Mouse (Mus musculus) neural tube, embryonic 14.5 days (tissue): ENCODE measurements around the gene Rabgap1l. TPM values are rescaled to one million over a fixed set of nuclear protein-coding genes. Genes with fewer than 3 reads are reported as not detected.
A peak's percentile ranks its signal among the peaks of the same experiment; 100 is the strongest.
"Not testable (repeated sequence)": the region's sequence is repeated elsewhere in the genome, so short reads cannot be mapped to it uniquely, and the experiment has no call there.

ENCODE experiments used
- ATAC-seq: fragments of 200-750 bp; cut with Nextera tagmentation; 2 replicates; pipeline ENCODE4 v1.8.0; 2017; ENCODE audit warnings: low read depth, mild to moderate bottlenecking, moderate TSS enrichment, moderate library complexity
- H3K27ac ChIP-seq: fragments of 300-500 bp; sonication (generic); 2 replicates; pipeline ENCODE4 v1.5.1; 2014; ENCODE audit warnings: low read depth, mild to moderate bottlenecking, control low read depth, low read length, moderate library complexity, mixed read lengths
- H3K27me3 ChIP-seq: fragments of 300-500 bp; sonication (generic); 2 replicates; pipeline ENCODE4 v1.6.1; 2014; ENCODE audit warnings: low read length; ENCODE audit not compliant: control insufficient read depth, insufficient read depth
- H3K36me3 ChIP-seq: fragments of 300-500 bp; sonication (generic); 2 replicates; pipeline ENCODE4 v1.6.1; 2014; ENCODE audit warnings: low read length, mixed read lengths; ENCODE audit not compliant: control insufficient read depth, insufficient read depth
- H3K4me1 ChIP-seq: fragments of 300-500 bp; sonication (generic); 2 replicates; pipeline ENCODE4 v1.6.1; 2014; ENCODE audit warnings: low read length; ENCODE audit not compliant: control insufficient read depth, insufficient read depth
- H3K4me2 ChIP-seq: fragments of 300-500 bp; sonication (generic); 2 replicates; pipeline ENCODE4 v1.6.1; 2014; ENCODE audit warnings: mild to moderate bottlenecking, low read depth, low read length, control low read depth
- H3K4me3 ChIP-seq: fragments of 300-500 bp; sonication (generic); 2 replicates; pipeline ENCODE4 v1.5.1; 2014; ENCODE audit warnings: low read depth, low read length, control low read depth, mixed read lengths
- H3K9ac ChIP-seq: fragments of 300-500 bp; sonication (generic); replicated peaks from 2 replicates; pipeline ENCODE4 v1.6.1; 2014; ENCODE audit warnings: low read depth, mild to moderate bottlenecking, control low read depth, low read length, mixed read lengths
- H3K9me3 ChIP-seq: fragments of 300-500 bp; sonication (generic); 2 replicates; pipeline ENCODE4 v1.6.1; 2016; ENCODE audit warnings: low read length; ENCODE audit not compliant: control insufficient read depth
- WGBS: fragments of 180-500 bp; shearing (Covaris S2); extraction: QIAGEN DNeasy Blood & Tissue Kit; methylation state at CpG from one replicate; pipeline ENCODE4 v1.1.7; 2014; 5-methylcytosine and 5-hydroxymethylcytosine counted together
- polyA plus RNA-seq: library from polyadenylated mRNA; unstranded; fragments of >200 nt; fragmentation: Nextera tagmentation; extraction: Ambion mirVana; gene quantifications from 2 replicates; pipeline ENCODE4 v1.2.1, GENCODE M21; 2014

Rabgap1l gene
- polyA plus RNA-seq, 1 experiment from 2014 or later: 61.3 TPM

- 89% methylated on average over 3 of the region's 3 CpGs for WGBS
- no peaks in the 10 kb centered on the region for H3K4me1 ChIP-seq
- no peak overlapping the region for H3K9ac ChIP-seq
- no peak overlapping the region for H3K4me3 ChIP-seq
- no peaks in the 10 kb centered on the region for H3K36me3 ChIP-seq
- no peak for ATAC-seq
- H3K27ac ChIP-seq: no peak overlapping the region
- H3K9me3 ChIP-seq: no peaks in the 10 kb centered on the region
- no peak overlapping the region for H3K4me2 ChIP-seq
- no peaks in the 10 kb centered on the region for H3K27me3 ChIP-seq
These were observed 495.3 kb downstream of the Rabgap1l start for GRCm38 (mm10) chr1:160297701-160298100.

GRCm38 (mm10) chr1:160295323-160295722 lies 497.7 kb downstream of the Rabgap1l start:
- ATAC-seq: no peak
- no peak overlapping the region for H3K4me2 ChIP-seq
- H3K9ac ChIP-seq: no peak overlapping the region
- no peak overlapping the region for H3K4me3 ChIP-seq
- no peak overlapping the region for H3K27ac ChIP-seq
- 95% methylated on average over 1 of the region's 1 CpGs for WGBS
- no peaks in the 10 kb centered on the region for H3K4me1 ChIP-seq
- H3K36me3 ChIP-seq: no peaks in the 10 kb centered on the region
- H3K27me3 ChIP-seq: no peaks in the 10 kb centered on the region
- H3K9me3 ChIP-seq: no peaks in the 10 kb centered on the region

- H3K36me3 ChIP-seq: no peaks in the 10 kb centered on the region
- H3K4me2 ChIP-seq: no peak overlapping the region
- no peak overlapping the region for H3K27ac ChIP-seq
- ATAC-seq: no peak
- no peaks in the 10 kb centered on the region for H3K9me3 ChIP-seq
- H3K4me1 ChIP-seq: no peaks in the 10 kb centered on the region
- 80% methylated on average over 3 of the region's 3 CpGs for WGBS
- H3K4me3 ChIP-seq: no peak overlapping the region
- H3K9ac ChIP-seq: no peak overlapping the region
- H3K27me3 ChIP-seq: no peaks in the 10 kb centered on the region
These were observed 499.5 kb downstream of the Rabgap1l start for GRCm38 (mm10) chr1:160293488-160293887.

GRCm38 (mm10) chr1:160292058-160292457 lies 501.0 kb downstream of the Rabgap1l start:
- no peaks in the 10 kb centered on the region for H3K36me3 ChIP-seq
- no peaks in the 10 kb centered on the region for H3K4me1 ChIP-seq
- H3K4me3 ChIP-seq: no peak overlapping the region
- 84% methylated on average over 2 of the region's 2 CpGs for WGBS
- no peak overlapping the region for H3K4me2 ChIP-seq
- no peaks in the 10 kb centered on the region for H3K9me3 ChIP-seq
- no peaks in the 10 kb centered on the region for H3K27me3 ChIP-seq
- ATAC-seq: no peak
- no peak overlapping the region for H3K9ac ChIP-seq
- H3K27ac ChIP-seq: no peak overlapping the region

DNA sequence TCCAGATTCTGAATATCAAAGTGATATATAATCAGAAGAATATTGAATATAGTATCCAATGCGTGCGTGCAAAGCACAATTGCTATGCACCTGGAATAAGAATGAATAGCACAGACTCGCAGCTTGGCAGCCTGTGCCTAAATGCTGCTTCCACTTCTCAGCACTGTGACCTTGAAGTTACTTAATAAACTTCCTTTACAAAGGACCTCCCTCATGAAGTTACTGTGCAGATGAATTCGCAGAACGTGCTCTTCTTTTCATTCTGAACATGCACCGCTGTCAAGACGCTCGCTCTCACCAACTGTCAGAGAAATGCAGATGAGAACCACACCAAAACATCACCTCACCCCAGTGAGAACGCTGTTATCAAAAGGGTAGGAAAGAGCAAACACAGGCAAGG lies 502.8 kb downstream of the Rabgap1l start:
- Histone ChIP-seq H3K4me3 (no peak overlapping the region), H3K36me3 (no peaks in the 10 kb centered on the region), H3K27me3 (no peaks in the 10 kb centered on the region), H3K4me2 (no peak overlapping the region), H3K9ac (no peak overlapping the region), H3K27ac (no peak overlapping the region), H3K4me1 (no peaks in the 10 kb centered on the region), H3K9me3 (no peaks in the 10 kb centered on the region)
- WGBS: 57% methylated on average over 9 of the region's 9 CpGs
- ATAC-seq: no peak

GRCm38 (mm10) chr1:160287058-160287645 lies 505.9 kb downstream of the Rabgap1l start:
- no peak overlapping the region for H3K4me3 ChIP-seq
- WGBS: 48% methylated on average over 5 of the region's 5 CpGs
- H3K27me3 ChIP-seq: no peaks in the 10 kb centered on the region
- H3K27ac ChIP-seq: peak overlapping the region; percentile 64; the same call in 1 of the 2 replicates
- H3K9me3 ChIP-seq: no peaks in the 10 kb centered on the region
- H3K36me3 ChIP-seq: no peaks in the 10 kb centered on the region
- peak overlapping the region; percentile 8; the same call in 1 of the 2 replicates for H3K9ac ChIP-seq
- peak; percentile 68 for ATAC-seq
- no peaks in the 10 kb centered on the region for H3K4me1 ChIP-seq
- H3K4me2 ChIP-seq: no peak overlapping the region

GRCm38 (mm10) chr1:160286400-160287057 lies 506.5 kb downstream of the Rabgap1l start:
- WGBS: 50% methylated on average over 7 of the region's 7 CpGs
- H3K27me3 ChIP-seq: no peaks in the 10 kb centered on the region
- H3K4me2 ChIP-seq: no peak overlapping the region
- peak overlapping the region; percentile 64; the same call in 1 of the 2 replicates for H3K27ac ChIP-seq
- ATAC-seq: peak; percentile 32; the same call in 1 of the 2 replicates
- 0 out of 2 replicates have a peak overlapping the region, but pooled peaks have one; percentile 8 for H3K9ac ChIP-seq
- no peaks in the 10 kb centered on the region for H3K4me1 ChIP-seq
- H3K4me3 ChIP-seq: no peak overlapping the region
- H3K9me3 ChIP-seq: no peaks in the 10 kb centered on the region
- H3K36me3 ChIP-seq: no peaks in the 10 kb centered on the region

GRCm38 (mm10) chr1:160284241-160284640 lies 508.8 kb downstream of the Rabgap1l start:
- no peak overlapping the region for H3K4me2 ChIP-seq
- H3K27me3 ChIP-seq: no peaks in the 10 kb centered on the region
- WGBS: 73% methylated on average over 4 of the region's 4 CpGs
- H3K4me1 ChIP-seq: no peaks in the 10 kb centered on the region
- no peaks in the 10 kb centered on the region for H3K9me3 ChIP-seq
- ATAC-seq: no peak
- no peak overlapping the region for H3K9ac ChIP-seq
- no peaks in the 10 kb centered on the region for H3K36me3 ChIP-seq
- H3K27ac ChIP-seq: no peak overlapping the region
- no peak overlapping the region for H3K4me3 ChIP-seq

DNA sequence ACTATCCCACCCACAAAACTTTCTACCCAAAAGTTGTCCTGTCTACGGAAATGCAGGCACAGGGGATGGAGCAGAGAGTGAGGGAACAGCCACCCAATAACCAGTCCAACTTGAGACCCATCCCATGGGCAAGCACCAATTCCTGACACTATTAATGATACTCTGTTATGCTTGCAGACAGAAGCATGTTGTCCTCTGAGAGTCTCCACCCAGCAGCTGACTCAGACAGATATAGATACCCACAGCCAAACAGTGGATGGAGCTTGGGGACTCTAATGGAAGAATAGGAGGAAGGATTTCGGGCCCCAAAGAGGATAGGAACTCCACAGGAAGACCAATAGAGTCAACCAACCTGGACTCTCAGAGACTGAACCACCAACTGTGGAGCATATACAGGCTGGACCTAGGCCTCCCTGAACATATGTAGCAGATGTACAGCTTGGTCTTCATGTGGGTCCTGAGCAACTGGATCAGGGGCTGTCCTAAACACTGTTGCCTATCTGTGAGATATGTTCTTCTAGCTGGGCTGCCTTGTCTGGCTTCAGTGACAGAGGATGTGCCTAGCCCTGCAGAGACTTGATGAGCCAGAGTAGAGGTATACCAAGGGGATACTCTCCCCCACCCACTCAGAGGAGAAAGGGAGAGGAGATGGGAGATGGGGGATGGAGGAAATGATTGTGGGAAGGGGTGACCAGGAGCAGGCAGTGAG lies 510.7 kb downstream of the Rabgap1l start:
- H3K4me2 ChIP-seq, ATAC-seq, H3K9ac ChIP-seq, H3K27me3 ChIP-seq, H3K27ac ChIP-seq, H3K9me3 ChIP-seq, H3K4me3 ChIP-seq, H3K36me3 ChIP-seq, H3K4me1 ChIP-seq: not testable (repeated sequence)
- WGBS: 89% methylated on average over 2 of the region's 2 CpGs
